Mouse (Mus musculus) erythroblast, embryonic 14.5 days (primary cell): ENCODE data around the gene Dct. TPM values are rescaled to one million over a fixed set of nuclear protein-coding genes. Genes with fewer than 3 reads are reported as not detected.

Experiments
- H3K27me3 ChIP-seq: 2 replicates; pipeline ENCODE4 v1.6.1; 2012; ENCODE audit warnings: inconsistent platforms; ENCODE audit not compliant: control insufficient read depth
- H3K36me3 ChIP-seq: 2 replicates; pipeline ENCODE4 v1.6.1; 2012; ENCODE audit warnings: mild to moderate bottlenecking, inconsistent platforms; ENCODE audit not compliant: control insufficient read depth
- H3K4me1 ChIP-seq: 2 replicates; pipeline ENCODE4 v1.6.1; 2012; ENCODE audit warnings: inconsistent platforms; ENCODE audit not compliant: control insufficient read depth
- H3K4me3 ChIP-seq: replicated peaks from 2 replicates; pipeline ENCODE3; 2012; ENCODE audit warnings: moderate library complexity, mild to moderate bottlenecking, inconsistent platforms
- H3K9me3 ChIP-seq: 2 replicates; pipeline ENCODE4 v1.6.1; 2012; ENCODE audit warnings: low read length, inconsistent platforms, mixed read lengths; ENCODE audit not compliant: control insufficient read depth
- GATA1 ChIP-seq: IDR thresholded peaks from 2 replicates; pipeline ENCODE4 v1.6.1; 2012; ENCODE audit warnings: low read length, inconsistent platforms, mixed read lengths
- TAL1 ChIP-seq: IDR thresholded peaks from 3 replicates; pipeline ENCODE4 v1.6.1; 2012; ENCODE audit warnings: low read length, inconsistent platforms, mixed read lengths
- polyA plus RNA-seq: library from polyadenylated mRNA; stranded (reverse); fragments of >175 nt; gene quantifications from 2 replicates; pipeline ENCODE4 v1.2.3, GENCODE M21; 2012

Dct gene
- polyA plus RNA-seq, result 0.02 TPM in 1 of 2 replicates, not detected in the other

DNA sequence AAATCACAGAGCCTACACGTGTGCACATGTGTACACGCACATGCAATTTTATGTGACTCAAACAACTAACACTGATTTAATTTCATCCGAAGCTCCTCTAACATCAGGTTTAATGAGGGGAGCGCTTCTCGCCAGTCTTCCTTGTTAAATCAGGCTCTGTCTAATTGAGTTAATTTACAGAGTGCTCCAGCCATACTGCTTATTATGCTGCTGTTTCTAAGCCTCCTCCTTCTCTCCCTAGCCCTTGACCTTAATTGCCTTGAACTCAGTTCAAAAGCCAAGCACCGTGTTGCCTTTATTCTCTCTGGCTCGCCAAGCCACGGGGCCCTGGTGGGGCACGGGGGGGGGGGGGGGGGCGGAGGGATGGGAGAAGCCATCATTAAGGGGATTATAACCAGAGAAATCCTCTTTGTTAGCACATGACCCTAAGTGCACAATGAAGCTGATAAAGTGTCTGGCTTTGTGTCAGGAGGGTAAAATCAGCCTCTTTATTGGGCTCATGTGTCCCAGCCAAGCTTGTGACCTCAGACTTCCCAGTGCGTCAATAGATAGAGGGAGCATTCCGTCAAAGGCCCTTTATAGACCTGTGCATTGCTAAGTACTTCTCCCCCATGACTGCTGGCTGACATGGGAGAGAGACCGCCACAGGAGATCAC, at the start of gene Dct:
Dct (minus strand) TSS at position 270 of the 656 bp plus-strand sequence.
- Histone ChIP-seq H3K4me3 (no peak within 1 kb of the TSS), H3K4me1 (no peaks in the 10 kb centered on the region), H3K27me3 (no peaks in the 10 kb centered on the region; the same call in 1 of the 2 replicates), H3K36me3 (no peaks in the 10 kb centered on the region), H3K9me3 (no peaks in the 10 kb centered on the region)
- TF ChIP-seq TAL1 (no peak), GATA1 (no peak)

DNA sequence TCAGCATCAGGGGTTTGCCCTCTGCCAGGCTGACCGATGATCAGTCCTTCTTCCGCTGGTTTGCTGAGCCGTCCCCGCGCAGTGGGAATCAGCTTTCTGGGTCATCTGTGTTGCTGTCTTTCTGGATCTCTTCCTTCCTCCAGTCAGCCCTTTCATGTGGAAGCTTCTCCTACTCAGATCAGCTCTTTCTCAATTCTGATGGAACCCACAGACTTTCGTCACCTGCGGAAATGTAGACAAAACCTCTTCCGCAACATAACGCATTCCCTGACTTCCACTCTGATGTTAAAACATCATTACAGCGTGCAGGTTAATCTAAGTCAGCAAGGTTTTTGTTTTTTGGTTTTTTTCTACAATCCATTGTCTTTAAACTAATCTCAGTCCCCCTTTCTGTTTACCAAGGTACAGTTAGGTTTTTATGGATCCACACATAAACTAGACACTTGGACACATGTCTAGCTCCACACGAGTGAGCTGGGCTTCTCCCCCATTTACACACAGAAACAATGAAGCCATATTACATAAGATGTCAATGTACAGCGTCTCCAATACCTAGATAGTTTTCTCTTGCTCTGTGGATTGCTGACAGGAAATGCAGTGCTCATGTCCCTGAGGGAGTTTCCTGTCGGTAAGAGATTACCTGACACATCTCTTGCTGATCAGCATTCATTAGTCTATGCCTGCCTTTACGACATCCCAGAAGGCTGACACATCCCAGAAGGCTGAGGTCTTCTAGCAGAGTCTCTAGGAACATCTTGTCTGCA, 49.4 kb upstream of the Dct start:
- Histone ChIP-seq H3K27me3 (no peaks in the 10 kb centered on the region), H3K4me3 (no peak overlapping the region), H3K4me1 (peaks cover 3% of the 10 kb centered on the region), H3K36me3 (no peaks in the 10 kb centered on the region), H3K9me3 (no peaks in the 10 kb centered on the region)
- TF ChIP-seq TAL1, result no peak
- TF ChIP-seq GATA1, result no peak

GRCm38 (mm10) chr14:118098265-118098664, 46.2 kb upstream of the Dct start:
- Histone ChIP-seq H3K36me3 (no peaks in the 10 kb centered on the region), H3K4me1 (peaks cover 3% of the 10 kb centered on the region), H3K27me3 (no peaks in the 10 kb centered on the region), H3K9me3 (no peaks in the 10 kb centered on the region), H3K4me3 (no peak overlapping the region)
- TF ChIP-seq TAL1 (no peak), GATA1 (no peak)

- Histone ChIP-seq H3K36me3 (no peaks in the 10 kb centered on the region), H3K4me3 (peak overlapping the region; percentile 77), H3K4me1 (peaks cover 17% of the 10 kb centered on the region), H3K9me3 (no peaks in the 10 kb centered on the region), H3K27me3 (peaks cover 4% of the 10 kb centered on the region; the same call in 1 of the 2 replicates)
- TF ChIP-seq TAL1 (no peak), GATA1 (no peak)
Measured at GRCm38 (mm10) chr14:118089806-118090392, 37.9 kb upstream of the Dct start.

DNA sequence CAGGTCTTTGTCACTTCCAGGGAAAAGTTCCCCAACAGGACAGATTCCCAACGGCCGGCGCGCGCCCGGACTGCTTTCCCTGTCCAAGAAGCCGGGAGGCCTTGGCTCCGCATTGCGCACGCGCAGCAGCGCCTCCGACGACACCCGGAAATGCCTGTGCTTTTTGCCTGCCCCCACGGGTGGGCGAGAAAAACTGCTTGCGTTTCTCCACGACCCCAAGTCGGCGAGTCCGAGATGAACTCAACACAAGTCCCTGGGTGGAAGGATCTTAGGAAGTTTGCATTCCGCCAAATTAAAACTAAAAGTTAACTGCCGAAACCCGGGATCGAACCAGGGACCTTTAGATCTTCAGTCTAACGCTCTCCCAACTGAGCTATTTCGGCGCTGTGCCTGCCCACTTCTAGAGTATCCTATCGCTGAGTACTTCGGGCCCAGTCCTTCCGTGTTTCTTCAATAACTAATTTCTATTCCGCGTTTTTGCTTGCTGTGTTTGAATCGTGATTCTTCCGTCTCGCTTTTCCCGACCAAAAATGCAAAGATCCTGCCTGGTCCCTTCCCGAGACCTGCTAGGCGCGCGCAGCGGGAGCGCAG, 37.3 kb upstream of the Dct start:
- Histone ChIP-seq H3K27me3 (peaks cover 4% of the 10 kb centered on the region; the same call in 1 of the 2 replicates), H3K4me1 (peaks cover 17% of the 10 kb centered on the region), H3K4me3 (peak overlapping the region; percentile 77), H3K36me3 (no peaks in the 10 kb centered on the region), H3K9me3 (no peaks in the 10 kb centered on the region)
- TF ChIP-seq TAL1, result no peak
- TF ChIP-seq GATA1, result no peak

- Histone ChIP-seq H3K4me3 (peak overlapping the region; percentile 77), H3K4me1 (peaks cover 17% of the 10 kb centered on the region), H3K9me3 (no peaks in the 10 kb centered on the region), H3K27me3 (peaks cover 4% of the 10 kb centered on the region; the same call in 1 of the 2 replicates), H3K36me3 (no peaks in the 10 kb centered on the region)
- TF ChIP-seq TAL1, result no peak
- no peak for TF ChIP-seq GATA1
Measured at GRCm38 (mm10) chr14:118088437-118089207, 36.6 kb upstream of the Dct start.

GRCm38 (mm10) chr14:118086271-118087035, 34.4 kb upstream of the Dct start:
- Histone ChIP-seq H3K9me3 (no peaks in the 10 kb centered on the region), H3K4me1 (peaks cover 17% of the 10 kb centered on the region), H3K36me3 (no peaks in the 10 kb centered on the region), H3K27me3 (peaks cover 4% of the 10 kb centered on the region; the same call in 1 of the 2 replicates), H3K4me3 (no peak overlapping the region)
- no peak for TF ChIP-seq TAL1

GRCm38 (mm10) chr14:118083851-118084250, 31.8 kb upstream of the Dct start:
- H3K27me3 ChIP-seq, result no peaks in the 10 kb centered on the region
- TF ChIP-seq GATA1 (no peak), TAL1 (no peak)
- H3K4me1 ChIP-seq, result peaks cover 6% of the 10 kb centered on the region
- no peak overlapping the region for H3K4me3 ChIP-seq
- H3K9me3 ChIP-seq, result no peaks in the 10 kb centered on the region
- no peaks in the 10 kb centered on the region for H3K36me3 ChIP-seq
